Mouse (Mus musculus) brain, embryonic 14.5 days (tissue): ENCODE measurements around the gene Hibadh.

Experiments
- CTCF ChIP-seq: fragments of 200-500 bp; IDR thresholded peaks from 2 replicates; pipeline ENCODE4 v1.5.1; 2012; ENCODE audit warnings: inconsistent platforms, mild to moderate bottlenecking, moderate library complexity, borderline replicate concordance; ENCODE audit not compliant: insufficient read depth, insufficient read length; ENCODE audit errors: extremely low read depth
- POLR2A ChIP-seq: fragments of 200-500 bp; IDR thresholded peaks from 2 replicates; pipeline ENCODE4 v1.6.1; 2012; ENCODE audit warnings: mild to moderate bottlenecking, inconsistent platforms, borderline replicate concordance; ENCODE audit not compliant: poor library complexity, insufficient read depth, insufficient read length, severe bottlenecking; ENCODE audit errors: extremely low read depth

- no peak for TF ChIP-seq CTCF
- no peak for TF ChIP-seq POLR2A
Measured at GRCm38 (mm10) chr6:52645926-52646325, 5.7 kb upstream of the Hibadh start.
